Mouse (Mus musculus) lung, embryonic 15.5 days (tissue): ENCODE data around the gene Esrra. TPM values are rescaled to one million over a fixed set of nuclear protein-coding genes. Genes with fewer than 3 reads are reported as not detected.
"Not testable (repeated sequence)": the region's sequence is repeated elsewhere in the genome, so short reads cannot be mapped to it uniquely, and the experiment has no call there.

Experiments used
- ATAC-seq: fragments of 200-750 bp; cut with Nextera tagmentation; 2 replicates; pipeline ENCODE4 v1.8.0; 2017; ENCODE audit warnings: moderate number of reproducible peaks, borderline replicate concordance; ENCODE audit not compliant: low FRiP score, low TSS enrichment; ENCODE audit errors: extremely low read depth
- H3K27ac ChIP-seq: fragments of 300-500 bp; sonication (generic); 2 replicates; pipeline ENCODE4 v1.5.1; 2015; ENCODE audit warnings: moderate library complexity, mild to moderate bottlenecking, inconsistent platforms
- H3K27me3 ChIP-seq: fragments of 300-500 bp; sonication (generic); 2 replicates; pipeline ENCODE4 v1.6.1; 2015; ENCODE audit warnings: inconsistent platforms
- H3K36me3 ChIP-seq: fragments of 300-500 bp; sonication (generic); 2 replicates; pipeline ENCODE4 v1.6.1; 2015; ENCODE audit warnings: inconsistent platforms
- H3K4me1 ChIP-seq: fragments of 300-500 bp; sonication (generic); 2 replicates; pipeline ENCODE4 v1.6.1; 2015; ENCODE audit warnings: inconsistent platforms
- H3K4me2 ChIP-seq: fragments of 300-500 bp; sonication (generic); 2 replicates; pipeline ENCODE4 v1.6.1; 2015; ENCODE audit warnings: inconsistent platforms, mild to moderate bottlenecking, moderate library complexity
- H3K4me3 ChIP-seq: fragments of 300-500 bp; sonication (generic); 2 replicates; pipeline ENCODE4 v1.5.1; 2015; ENCODE audit warnings: mild to moderate bottlenecking, inconsistent platforms
- H3K9ac ChIP-seq: fragments of 300-500 bp; sonication (generic); 2 replicates; pipeline ENCODE4 v1.6.1; 2015; ENCODE audit warnings: inconsistent platforms
- H3K9me3 ChIP-seq: fragments of 300-500 bp; sonication (generic); 2 replicates; pipeline ENCODE4 v1.6.1; 2016; ENCODE audit warnings: inconsistent platforms
- WGBS: fragments of 180-500 bp; shearing (Covaris S2); methylation state at CpG from one replicate; pipeline ENCODE4 v1.1.7; 2015; 5-methylcytosine and 5-hydroxymethylcytosine counted together
- polyA plus RNA-seq: library from polyadenylated mRNA; unstranded; fragments of >200 nt; fragmentation: Nextera tagmentation; extraction: Ambion mirVana; gene quantifications from 2 replicates; pipeline ENCODE4 v1.2.1, GENCODE M21; 2015

The Esrra gene
- polyA plus RNA-seq, 1 experiment from 2014 or later = 9.3 TPM

DNA sequence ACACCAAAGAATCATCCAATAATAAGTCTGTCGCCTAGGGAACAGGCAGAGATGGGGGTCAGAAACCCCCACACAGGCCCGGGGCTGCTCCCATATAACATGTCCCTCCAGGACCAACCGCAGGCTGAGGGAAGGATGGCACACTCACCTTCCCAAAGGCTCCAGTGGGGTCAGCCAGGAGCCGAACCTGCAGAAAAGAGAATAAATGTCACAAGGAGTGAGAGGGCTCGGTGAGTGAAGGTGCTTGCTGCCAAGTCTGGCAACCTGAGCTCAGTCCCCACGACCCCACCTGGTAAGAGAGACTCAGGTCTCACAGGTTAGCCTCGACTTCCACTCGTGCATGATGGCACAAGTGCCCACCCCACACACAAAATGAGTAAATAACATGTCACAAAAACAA lies 14.5 kb downstream of the Esrra start:
- peaks cover 26% of the 10 kb centered on the region for H3K4me1 ChIP-seq
- peaks cover 28% of the 10 kb centered on the region for H3K36me3 ChIP-seq
- H3K9ac ChIP-seq = no peak overlapping the region
- no peak for ATAC-seq
- H3K27me3 ChIP-seq = no peaks in the 10 kb centered on the region
- H3K9me3 ChIP-seq = no peaks in the 10 kb centered on the region
- WGBS = 90% methylated on average over 8 of the region's 8 CpGs
- H3K4me2 ChIP-seq = no peak overlapping the region
- no peak overlapping the region for H3K27ac ChIP-seq
- no peak overlapping the region for H3K4me3 ChIP-seq

DNA sequence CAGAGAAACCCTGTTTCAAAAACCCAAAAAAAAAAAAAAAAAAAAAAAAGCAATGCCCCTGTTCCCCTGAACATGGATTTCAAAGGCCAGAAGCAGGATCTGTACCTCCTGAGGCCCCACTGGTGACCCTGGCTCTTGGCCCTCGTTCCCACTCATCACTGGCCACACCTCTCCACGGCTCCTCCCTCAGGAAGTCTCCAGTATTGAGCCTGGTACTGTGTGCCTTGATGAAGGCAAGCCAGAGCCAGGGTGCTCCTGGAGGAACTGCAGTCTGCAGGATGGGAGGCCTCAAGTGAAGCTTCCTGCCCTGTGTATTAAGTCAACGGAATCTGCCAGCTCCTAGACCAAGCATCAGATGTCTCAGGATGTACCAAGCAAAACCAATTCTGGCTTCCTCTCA lies 15.4 kb downstream of the Esrra start:
- Histone ChIP-seq H3K9ac (no peak overlapping the region), H3K27ac (no peak overlapping the region), H3K36me3 (peaks cover 19% of the 10 kb centered on the region; the same call in 1 of the 2 replicates), H3K4me1 (peaks cover 23% of the 10 kb centered on the region), H3K9me3 (no peaks in the 10 kb centered on the region), H3K4me3 (no peak overlapping the region), H3K27me3 (no peaks in the 10 kb centered on the region), H3K4me2 (no peak overlapping the region)
- no peak for ATAC-seq
- 73% methylated on average over 3 of the region's 3 CpGs for WGBS

DNA sequence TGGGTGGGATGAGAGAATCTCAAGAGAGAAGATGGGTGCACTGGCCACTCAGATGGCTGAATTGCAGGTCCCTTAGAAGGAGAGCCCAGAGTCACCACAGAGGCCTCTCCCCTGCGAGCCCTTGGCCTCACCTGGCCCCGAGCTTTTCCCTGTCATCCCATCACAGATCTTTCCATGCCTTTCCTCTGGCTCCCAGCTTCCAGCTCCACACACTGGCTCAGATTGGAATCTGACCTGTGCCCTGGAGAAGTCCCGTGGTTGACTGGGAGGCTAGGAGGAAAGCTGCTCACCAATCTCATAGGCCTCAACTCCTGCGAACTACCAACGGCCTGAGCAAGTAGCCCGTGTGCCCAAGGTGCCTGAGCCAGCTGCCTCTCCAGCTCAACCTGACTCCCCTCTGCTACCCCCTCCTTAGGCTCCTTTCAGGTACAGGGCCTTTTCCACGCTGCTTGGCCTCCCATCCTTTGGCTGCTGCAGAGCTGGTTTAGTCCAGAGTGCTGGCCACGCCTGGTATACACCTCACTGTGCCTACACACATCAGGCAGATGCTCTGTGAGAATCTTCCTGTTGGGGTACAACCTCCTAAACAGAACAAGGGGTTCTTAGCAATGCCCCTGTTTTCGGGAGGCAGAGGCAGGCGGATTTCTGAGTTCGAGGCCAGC lies 16.0 kb downstream of the Esrra start:
- ATAC-seq = no peak
- 86% methylated on average over 11 of the region's 11 CpGs for WGBS
- no peaks in the 10 kb centered on the region for H3K27me3 ChIP-seq
- H3K27ac ChIP-seq = no peak overlapping the region
- H3K4me1 ChIP-seq = peaks cover 19% of the 10 kb centered on the region
- no peak overlapping the region for H3K4me2 ChIP-seq
- no peak overlapping the region for H3K4me3 ChIP-seq
- H3K9me3 ChIP-seq = no peaks in the 10 kb centered on the region
- H3K9ac ChIP-seq = no peak overlapping the region
- peaks cover 17% of the 10 kb centered on the region; the same call in 1 of the 2 replicates for H3K36me3 ChIP-seq

DNA sequence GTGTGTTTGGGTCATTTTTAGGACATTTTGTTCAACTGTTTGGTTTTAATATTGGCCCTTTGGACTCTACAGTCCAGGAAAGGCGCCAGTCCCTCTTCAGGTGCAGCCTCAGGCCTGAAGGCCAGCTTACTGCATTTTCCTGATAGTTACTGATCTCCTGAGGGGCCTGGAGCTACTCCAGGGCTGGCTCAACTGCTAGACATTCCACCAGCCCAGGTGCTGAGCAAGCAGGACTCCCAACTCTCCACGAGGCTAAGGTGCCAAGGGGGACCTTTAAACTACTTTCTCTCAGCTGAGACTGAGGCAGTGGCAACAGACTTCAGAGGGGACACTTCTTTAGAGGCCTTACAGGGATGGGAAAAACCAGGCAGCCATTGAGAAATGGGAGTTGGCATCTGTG lies 16.8 kb downstream of the Esrra start:
- no peaks in the 10 kb centered on the region; the same call in 1 of the 2 replicates for H3K9me3 ChIP-seq
- peaks cover 19% of the 10 kb centered on the region for H3K4me1 ChIP-seq
- H3K4me3 ChIP-seq = no peak overlapping the region
- no peak overlapping the region for H3K4me2 ChIP-seq
- H3K36me3 ChIP-seq = peaks cover 17% of the 10 kb centered on the region; the same call in 1 of the 2 replicates
- ATAC-seq = no peak
- no peak overlapping the region for H3K27ac ChIP-seq
- no peak overlapping the region for H3K9ac ChIP-seq
- whole genome bisulfite sequencing = 73% methylated on average over 2 of the region's 2 CpGs
- no peaks in the 10 kb centered on the region for H3K27me3 ChIP-seq

DNA sequence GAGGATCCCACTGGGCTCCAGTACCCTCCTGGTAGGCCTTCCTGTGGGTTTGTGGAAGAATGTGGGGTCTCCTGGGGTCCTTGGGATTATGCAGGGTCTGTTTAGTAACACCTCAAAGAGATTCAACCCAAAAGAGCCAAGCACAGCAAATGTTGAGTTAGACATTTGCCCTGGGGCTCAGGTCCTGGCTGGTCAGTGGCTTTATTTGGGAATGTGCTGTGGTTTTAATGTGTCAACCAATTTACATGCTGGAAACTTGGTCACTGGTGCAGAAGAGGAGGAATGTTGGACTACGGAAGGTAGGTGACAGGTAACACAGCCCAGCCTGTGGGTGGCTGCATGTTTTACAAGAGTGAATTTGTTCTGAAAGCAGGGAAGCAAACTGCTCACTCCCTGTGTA lies 18.6 kb downstream of the Esrra start:
- no peak overlapping the region for H3K9ac ChIP-seq
- peaks cover 17% of the 10 kb centered on the region; the same call in 1 of the 2 replicates for H3K36me3 ChIP-seq
- no peaks in the 10 kb centered on the region; the same call in 1 of the 2 replicates for H3K9me3 ChIP-seq
- H3K4me2 ChIP-seq = no peak overlapping the region
- 78% methylated on average over 1 of the region's 1 CpGs for WGBS
- H3K4me3 ChIP-seq = no peak overlapping the region
- no peaks in the 10 kb centered on the region for H3K27me3 ChIP-seq
- ATAC-seq = no peak
- peaks cover 7% of the 10 kb centered on the region for H3K4me1 ChIP-seq
- no peak overlapping the region for H3K27ac ChIP-seq

DNA sequence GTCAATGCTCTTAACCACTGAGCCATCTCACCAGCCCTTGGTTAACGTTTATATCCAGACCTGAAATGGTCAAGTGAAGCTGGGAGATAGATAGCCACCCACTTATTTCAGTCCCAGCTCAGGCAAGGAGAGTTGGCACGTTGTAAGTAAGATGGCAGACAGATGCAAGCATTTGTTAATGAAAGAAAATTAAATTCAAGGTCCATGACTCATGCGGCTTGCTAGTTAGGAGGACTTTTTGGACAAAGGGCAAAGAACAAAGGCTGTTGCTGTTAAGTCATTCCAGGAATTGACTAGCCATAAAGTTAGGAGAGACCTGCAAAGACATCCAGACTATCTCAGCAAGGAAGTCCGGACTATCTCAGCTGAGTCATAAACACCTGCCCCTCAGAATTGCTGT lies 22.0 kb downstream of the Esrra start:
- Histone ChIP-seq H3K27ac (no peak overlapping the region), H3K9ac (no peak overlapping the region), H3K4me1 (no peaks in the 10 kb centered on the region), H3K4me3 (no peak overlapping the region), H3K27me3 (no peaks in the 10 kb centered on the region), H3K36me3 (no peaks in the 10 kb centered on the region), H3K9me3 (no peaks in the 10 kb centered on the region; the same call in 1 of the 2 replicates), H3K4me2 (no peak overlapping the region)
- no peak for ATAC-seq
- 76% methylated on average over 4 of the region's 4 CpGs for WGBS

DNA sequence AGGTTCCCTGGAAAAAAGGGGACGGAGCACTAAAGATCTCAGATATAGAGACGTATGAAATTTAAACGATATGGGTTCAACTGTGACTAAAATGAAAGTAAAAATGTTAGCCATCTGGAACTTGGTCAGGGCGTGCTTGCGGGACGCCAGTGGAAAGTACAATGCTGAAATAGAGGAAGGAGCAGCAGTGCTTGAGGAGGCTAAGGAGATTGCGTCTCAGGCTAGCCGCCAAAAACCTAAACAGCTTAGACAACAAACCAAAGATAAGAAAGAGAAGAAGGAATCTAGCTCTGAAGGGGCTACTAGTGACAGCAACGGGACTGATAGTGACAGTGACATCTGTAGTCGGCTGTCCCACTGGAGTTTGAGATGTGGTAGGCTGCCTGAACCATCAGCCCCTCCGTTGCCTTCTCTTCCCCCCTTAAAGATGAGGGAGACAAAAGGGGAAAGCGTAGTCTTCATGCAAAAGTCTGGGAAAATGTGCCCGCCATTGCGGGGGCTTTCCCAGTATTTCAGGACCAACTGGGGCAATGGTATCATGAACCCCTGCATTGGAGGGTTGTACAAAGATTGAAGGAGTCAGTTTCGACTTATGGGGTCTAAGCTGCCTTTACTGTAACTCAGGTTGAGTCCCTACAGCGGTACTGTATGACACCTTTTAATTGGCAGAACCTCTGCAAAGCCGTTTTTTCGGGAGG lies 25.9 kb downstream of the Esrra start:
- H3K4me2 ChIP-seq, H3K4me1 ChIP-seq, ATAC-seq, H3K9me3 ChIP-seq, H3K9ac ChIP-seq, H3K36me3 ChIP-seq, H3K27ac ChIP-seq, H3K4me3 ChIP-seq, H3K27me3 ChIP-seq: not testable (repeated sequence)
- WGBS = 75% methylated on average over 18 of the region's 18 CpGs

DNA sequence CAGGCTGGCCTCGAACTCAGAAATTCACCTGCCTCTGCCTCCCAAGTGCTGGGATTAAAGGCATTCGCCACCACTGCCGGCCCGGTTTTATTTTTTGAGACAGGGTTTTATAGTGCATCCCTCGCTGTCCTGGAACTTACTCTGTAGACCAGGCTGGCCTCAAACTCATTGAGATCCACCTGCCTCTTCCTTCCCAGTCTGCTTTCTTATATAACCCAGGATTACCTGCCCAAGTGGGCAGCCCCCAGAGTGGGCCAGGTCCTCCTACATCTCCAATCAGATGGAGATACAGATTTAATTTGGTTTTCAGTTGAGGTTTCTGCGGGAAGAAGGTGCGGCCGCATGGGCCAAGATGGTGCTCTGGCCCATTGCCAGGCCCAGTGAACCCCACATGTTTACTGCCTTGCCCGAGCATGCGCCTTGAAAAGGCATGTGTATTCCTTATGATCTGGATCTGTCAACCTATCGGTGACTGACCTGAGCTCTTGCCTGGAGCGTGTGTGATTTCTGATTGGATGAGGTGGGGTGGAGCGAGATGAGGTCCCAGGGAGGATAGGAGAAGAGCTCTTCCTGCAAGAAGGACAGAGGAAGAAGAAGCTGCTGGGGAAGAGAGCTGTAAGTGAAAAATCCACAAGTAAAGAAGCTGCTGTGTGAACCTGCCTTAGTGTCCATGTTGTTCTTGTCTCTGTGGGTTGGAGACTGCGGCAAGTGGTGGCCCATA lies 27.7 kb downstream of the Esrra start:
- H3K4me1 ChIP-seq = no peaks in the 10 kb centered on the region
- WGBS = 90% methylated on average over 14 of the region's 14 CpGs
- no peak overlapping the region for H3K4me2 ChIP-seq
- no peak overlapping the region for H3K4me3 ChIP-seq
- no peaks in the 10 kb centered on the region for H3K9me3 ChIP-seq
- H3K36me3 ChIP-seq = no peaks in the 10 kb centered on the region
- H3K27ac ChIP-seq = no peak overlapping the region
- no peak for ATAC-seq
- H3K9ac ChIP-seq = no peak overlapping the region
- no peaks in the 10 kb centered on the region for H3K27me3 ChIP-seq

DNA sequence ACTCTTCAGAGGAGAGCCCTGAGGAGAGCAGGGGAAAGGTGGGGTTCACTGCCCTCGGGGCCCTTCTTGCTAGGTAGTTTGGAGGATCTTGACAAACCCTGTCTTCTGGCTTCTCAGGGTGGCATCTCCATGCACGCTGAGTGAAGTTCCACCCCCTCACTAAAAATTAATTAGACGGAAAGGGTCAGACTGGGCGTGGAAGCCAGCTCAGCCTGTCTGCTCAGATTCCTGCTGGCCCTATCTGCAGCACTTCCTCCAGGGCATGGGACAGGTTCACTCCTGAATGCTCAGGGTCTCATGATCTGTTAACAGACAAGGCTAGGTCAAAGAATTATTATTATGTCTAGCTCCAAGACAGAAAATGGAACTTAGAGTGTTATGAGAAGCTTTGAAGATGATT lies 29.1 kb downstream of the Esrra start:
- Histone ChIP-seq H3K9me3 (no peaks in the 10 kb centered on the region), H3K27me3 (no peaks in the 10 kb centered on the region), H3K36me3 (no peaks in the 10 kb centered on the region), H3K4me3 (no peak overlapping the region), H3K4me2 (no peak overlapping the region), H3K4me1 (no peaks in the 10 kb centered on the region), H3K9ac (no peak overlapping the region), H3K27ac (no peak overlapping the region)
- WGBS = 57% methylated on average over 4 of the region's 4 CpGs
- ATAC-seq = no peak

DNA sequence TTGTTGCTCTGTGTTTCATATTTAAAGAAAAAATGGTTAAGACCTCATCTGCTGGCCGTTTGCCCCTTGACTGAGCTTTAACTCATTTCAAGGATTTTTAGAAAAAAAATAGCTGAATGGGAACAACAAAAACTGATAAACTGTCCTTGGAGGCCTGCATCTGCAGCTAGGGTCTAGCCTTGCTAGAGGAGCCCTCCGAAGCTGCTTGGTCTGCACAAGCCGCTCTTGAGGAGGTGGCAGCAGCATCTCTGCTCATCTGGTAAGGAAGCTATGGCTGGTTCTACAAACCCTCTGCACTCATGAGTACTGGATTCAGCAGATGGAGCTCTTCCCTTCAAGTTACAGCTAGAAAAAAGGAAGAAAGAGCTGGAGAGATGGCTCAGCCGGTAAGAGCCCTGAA lies 43.6 kb downstream of the Esrra start:
- H3K4me2 ChIP-seq = no peak overlapping the region
- no peaks in the 10 kb centered on the region for H3K9me3 ChIP-seq
- no peak for ATAC-seq
- H3K4me3 ChIP-seq = no peak overlapping the region
- H3K4me1 ChIP-seq = no peaks in the 10 kb centered on the region
- no peak overlapping the region for H3K27ac ChIP-seq
- 83% methylated on average over 4 of the region's 4 CpGs for WGBS
- no peaks in the 10 kb centered on the region for H3K27me3 ChIP-seq
- H3K36me3 ChIP-seq = no peaks in the 10 kb centered on the region
- H3K9ac ChIP-seq = no peak overlapping the region

DNA sequence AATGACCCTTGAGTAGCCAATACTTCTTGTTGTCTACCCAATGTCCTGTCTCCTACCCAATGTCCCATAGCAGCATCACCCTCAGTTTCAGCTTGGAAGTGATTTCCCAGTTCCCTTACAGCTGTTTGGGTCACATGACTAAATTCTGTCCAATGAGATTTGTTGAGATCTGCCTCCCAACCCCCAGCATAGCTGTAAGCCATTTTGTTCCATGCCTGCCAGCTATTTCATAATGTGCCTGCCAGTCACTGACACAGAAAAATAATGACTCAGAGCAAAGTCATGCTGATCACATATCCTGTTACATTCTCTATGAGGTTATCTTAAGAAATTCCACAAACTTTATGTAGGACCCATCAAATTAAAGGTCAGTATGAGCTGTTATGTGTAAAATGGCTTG lies 44.8 kb downstream of the Esrra start:
- Histone ChIP-seq H3K27ac (no peak overlapping the region), H3K4me2 (no peak overlapping the region), H3K9ac (no peak overlapping the region), H3K36me3 (no peaks in the 10 kb centered on the region), H3K9me3 (no peaks in the 10 kb centered on the region), H3K4me1 (no peaks in the 10 kb centered on the region), H3K27me3 (no peaks in the 10 kb centered on the region), H3K4me3 (no peak overlapping the region)
- no peak for ATAC-seq

DNA sequence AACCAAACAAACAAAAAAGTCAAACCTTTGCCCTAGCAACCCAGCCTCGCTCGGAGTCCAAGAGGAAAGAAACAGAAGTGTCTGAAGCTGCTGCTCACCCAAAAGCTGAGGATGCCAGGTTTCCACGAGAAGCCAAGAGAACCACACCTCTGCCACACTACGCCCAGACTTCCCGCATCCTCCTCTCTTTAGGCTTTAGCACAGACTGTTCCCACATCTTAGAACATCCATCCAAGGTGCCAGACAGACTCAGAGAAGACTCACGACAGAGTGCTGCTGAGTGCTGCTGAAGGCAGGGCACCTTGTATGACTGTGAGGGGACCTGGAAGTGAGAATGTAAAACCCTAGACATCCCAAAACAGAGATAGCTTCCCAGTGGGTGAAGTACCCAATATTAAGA lies 45.8 kb downstream of the Esrra start:
- no peaks in the 10 kb centered on the region for H3K27me3 ChIP-seq
- H3K4me1 ChIP-seq = no peaks in the 10 kb centered on the region
- WGBS = 75% methylated on average over 6 of the region's 6 CpGs
- H3K4me3 ChIP-seq = no peak overlapping the region
- no peaks in the 10 kb centered on the region for H3K9me3 ChIP-seq
- no peak overlapping the region for H3K9ac ChIP-seq
- H3K4me2 ChIP-seq = no peak overlapping the region
- no peak overlapping the region for H3K27ac ChIP-seq
- H3K36me3 ChIP-seq = no peaks in the 10 kb centered on the region
- ATAC-seq = no peak
